Mouse (Mus musculus) gastrocnemius, postnatal 25 days (tissue): ENCODE results near the gene Rrm1. TPM values are rescaled to one million over a fixed set of nuclear protein-coding genes. Genes with fewer than 3 reads are reported as not detected.
A peak's percentile ranks its signal among the peaks of the same experiment; 100 is the strongest.
"Not testable (repeated sequence)": the region's sequence is repeated elsewhere in the genome, so short reads cannot be mapped to it uniquely, and the experiment has no call there.

Experiments used
- DNase-seq: peaks from one replicate; pipeline ENCODE4 v3.0.0; 2022
- long read RNA-seq, 2 experiments: library from polyadenylated mRNA; stranded (forward); transcript quantifications; one replicate each; pipeline ENCODE4 v2.0.0; 2021
- total RNA-seq, 2 experiments: library from RNA; stranded (reverse); gene quantifications; 1 replicate in 1 of 2; 2 replicates in 1 of 2; pipeline ENCODE4 v1.2.3; 2021

The Rrm1 gene
- 10 to 100 TPM; 12.1 to 12.6 TPM for total RNA-seq
- long read RNA-seq, experiment 1, transcript Rrm1-201 (19 exons, 3,997 nt): major isoform, 6 of 8 reads
- long read RNA-seq, experiment 1, partial matches to known transcripts: 1 of 8 reads
- long read RNA-seq, experiment 1, other reads (novel, unspliced or antisense): 1 of 8 reads
- long read RNA-seq, experiment 2, transcript Rrm1-201 (19 exons, 3,997 nt): major isoform, 14 of 16 reads
- long read RNA-seq, experiment 2, partial matches to known transcripts: 1 of 16 reads
- long read RNA-seq, experiment 2, other reads (novel, unspliced or antisense): 1 of 16 reads

GRCm38 (mm10) chr7:102441657-102442391 is at the start of gene Rrm1:
TSS of gene Rrm1 (plus strand) at chr7:102441695.
- DNase-seq: peak; percentile 93

DNA sequence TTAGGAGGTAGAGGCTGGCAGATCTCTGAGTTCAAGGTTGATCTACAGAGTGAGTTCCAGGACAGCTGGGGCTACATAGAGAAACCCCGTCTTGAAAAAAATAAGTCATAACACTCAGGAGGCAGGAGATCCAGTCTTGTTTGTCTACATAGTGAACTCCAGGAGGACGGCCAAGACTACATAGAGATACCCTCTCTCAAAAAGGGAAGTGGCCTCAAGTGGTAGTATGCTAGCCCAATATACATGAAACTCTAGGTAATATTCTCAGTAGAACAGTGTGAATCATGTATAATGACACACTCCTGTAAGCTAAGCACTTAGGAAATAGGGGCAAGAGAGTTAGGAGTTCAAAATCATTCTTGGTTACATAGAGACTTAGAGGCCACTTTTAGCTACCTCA is 47.6 kb upstream of the Rrm1 start:
- no peak for DNase-seq

- no peak for DNase-seq
These were observed 45.6 kb upstream of the Rrm1 start for GRCm38 (mm10) chr7:102395894-102396293.

DNA sequence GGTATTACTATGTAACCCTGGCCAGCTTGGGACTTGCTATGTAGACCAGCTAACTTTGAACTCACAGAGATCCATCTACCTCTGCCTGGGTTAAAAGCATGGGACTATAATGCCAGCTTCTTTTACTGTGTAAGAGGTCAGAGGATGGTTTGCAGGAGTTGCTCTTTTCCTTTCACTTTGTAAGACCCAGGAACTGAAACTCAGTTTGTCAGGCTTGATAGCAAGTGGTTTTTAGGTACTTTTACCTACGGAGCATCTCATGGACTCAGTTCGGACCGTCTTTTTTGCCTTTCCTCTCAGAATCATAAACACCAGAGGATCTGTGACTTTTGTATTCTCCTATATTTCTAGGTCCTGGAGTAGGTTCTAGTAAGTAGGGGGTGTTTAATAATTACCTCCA is 45.2 kb upstream of the Rrm1 start:
- DNase-seq: no peak

GRCm38 (mm10) chr7:102399180-102399731 is 42.2 kb upstream of the Rrm1 start:
- DNase-seq: no peak

- DNase-seq: no peak
These were observed 37.4 kb upstream of the Rrm1 start for GRCm38 (mm10) chr7:102404118-102404517.

- no peak for DNase-seq
These were observed 34.1 kb upstream of the Rrm1 start for GRCm38 (mm10) chr7:102407440-102407839.

GRCm38 (mm10) chr7:102415272-102415671 is 26.2 kb upstream of the Rrm1 start:
- not testable (repeated sequence) for DNase-seq

GRCm38 (mm10) chr7:102415841-102416240 is 25.7 kb upstream of the Rrm1 start:
- DNase-seq: no peak

- DNase-seq: peak; percentile 25
These were observed 24.1 kb upstream of the Rrm1 start for GRCm38 (mm10) chr7:102417398-102417797.

- DNase-seq: no peak
These were observed 19.5 kb upstream of the Rrm1 start for GRCm38 (mm10) chr7:102422036-102422435.

GRCm38 (mm10) chr7:102425933-102426685 is 15.4 kb upstream of the Rrm1 start:
- DNase-seq: no peak

DNA sequence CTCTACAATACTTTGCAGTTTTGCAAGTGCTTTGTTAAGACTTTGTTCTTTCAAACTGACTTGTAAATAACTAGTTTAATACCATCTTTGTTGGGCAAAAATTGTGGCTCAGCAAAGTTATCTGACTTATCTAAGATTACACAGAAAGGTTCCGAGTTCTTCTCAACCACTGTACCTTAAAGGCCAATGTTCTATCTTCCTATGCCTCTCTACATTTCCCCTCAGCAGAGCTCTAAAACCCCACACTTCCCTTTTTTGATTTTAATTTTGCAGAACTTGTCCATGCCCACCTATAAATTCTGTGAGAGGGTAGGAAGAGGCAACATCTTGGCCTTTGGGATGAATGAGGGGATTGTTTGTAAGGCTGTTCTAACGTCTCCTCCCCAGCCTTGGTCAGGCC is 7.2 kb upstream of the Rrm1 start:
- no peak for DNase-seq

- DNase-seq: no peak
These were observed 456 bp upstream of the Rrm1 start for GRCm38 (mm10) chr7:102440822-102441656.

GRCm38 (mm10) chr7:102442432-102442831 is 937 bp downstream of the Rrm1 start:
- DNase-seq: no peak

GRCm38 (mm10) chr7:102444301-102444700 is 2.8 kb downstream of the Rrm1 start:
- no peak for DNase-seq

- no peak for DNase-seq
These were observed 4.9 kb downstream of the Rrm1 start for GRCm38 (mm10) chr7:102446438-102446837.

DNA sequence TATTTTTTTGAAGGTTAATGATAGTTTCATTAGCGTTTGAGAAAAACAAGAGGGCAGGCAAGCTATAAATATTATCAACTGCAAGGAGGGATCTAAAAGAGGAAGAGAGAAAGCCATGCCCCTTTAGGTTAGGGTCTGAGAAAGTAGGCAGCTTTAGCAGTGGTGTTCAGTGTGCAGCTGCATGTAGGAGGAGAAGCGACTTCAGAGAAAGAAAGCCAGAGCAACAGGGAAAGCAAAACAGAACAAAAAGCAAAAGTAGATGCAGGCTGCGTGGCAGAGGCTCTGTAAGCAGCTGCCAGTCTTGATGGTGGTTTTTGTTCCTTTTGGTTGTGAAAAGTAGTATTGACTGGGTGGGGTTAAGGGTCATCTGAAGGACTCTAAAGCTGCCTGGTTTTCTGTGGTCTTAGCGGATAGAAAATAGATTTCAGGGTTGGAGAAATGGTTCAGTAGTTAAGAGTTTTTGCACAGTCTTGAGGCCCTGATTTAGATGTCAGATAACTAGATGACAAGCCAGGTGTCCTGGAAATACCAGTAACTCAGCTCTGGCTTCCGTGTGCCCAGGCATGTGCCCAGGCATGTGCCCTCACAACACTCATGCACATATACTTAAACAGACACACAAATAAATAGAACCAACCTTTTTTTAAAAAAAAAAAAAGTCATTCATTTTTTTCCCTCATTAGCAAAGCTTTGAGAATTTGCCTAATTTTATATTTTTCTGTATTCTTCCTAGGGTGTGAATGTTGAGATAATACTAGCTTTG is 17.3 kb downstream of the Rrm1 start:
- DNase-seq: no peak

DNA sequence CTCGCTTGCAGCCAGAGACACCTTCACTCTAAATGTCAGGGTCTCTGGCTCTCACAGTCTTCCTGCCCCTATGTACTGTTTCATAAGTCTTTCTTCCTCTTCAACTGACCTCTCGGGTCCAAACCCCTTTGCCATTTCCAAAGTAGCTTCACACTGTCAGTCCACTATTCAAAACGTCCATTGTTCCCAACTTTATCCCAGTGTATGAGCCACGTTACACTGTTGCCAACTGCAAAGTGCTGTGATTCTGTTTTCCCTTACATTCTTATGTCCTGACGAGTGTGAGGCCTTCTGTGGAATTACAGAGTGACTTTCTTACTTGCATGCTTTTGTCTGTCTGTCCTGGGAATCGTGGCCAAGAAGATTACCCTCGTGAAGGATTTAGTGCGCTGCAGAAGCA is 26.1 kb downstream of the Rrm1 start:
- DNase-seq: no peak

DNA sequence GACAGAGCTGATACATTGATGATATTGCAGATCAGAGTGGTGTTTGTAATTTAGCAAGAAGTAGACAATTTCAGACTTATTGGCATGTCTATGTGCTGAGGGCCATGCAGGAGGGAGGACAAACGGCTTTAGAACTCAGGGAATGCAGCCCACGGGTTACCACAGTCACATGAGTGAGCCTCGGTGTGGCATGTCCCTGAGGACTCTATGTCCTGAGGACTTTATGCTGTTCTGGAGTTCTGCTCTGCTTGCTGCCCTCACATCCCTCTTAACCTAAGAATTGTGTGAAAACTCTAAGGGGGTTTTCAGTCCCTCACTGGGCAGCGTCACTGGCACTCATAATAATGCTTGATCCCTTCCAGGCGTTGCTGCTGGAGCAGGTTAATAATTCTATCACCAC is 31.2 kb downstream of the Rrm1 start:
- no peak for DNase-seq

GRCm38 (mm10) chr7:102476601-102477000 is 35.1 kb downstream of the Rrm1 start:
- no peak for DNase-seq
